8 mouse cellular contexts compared by ENCODE assay signal in genomic region chr14:20803606-20803938, GRCm38 (mm10). TPM values are rescaled to one million over a fixed set of nuclear protein-coding genes. Genes with fewer than 3 reads are reported as not detected.
DNase-seq lines count a peak whose midpoint lies in the region; ATAC-seq and TF ChIP-seq lines count a peak whose summit lies in the region.

No protein-coding gene starts in this region.

- TF ChIP-seq POLR2A in spleen, adult 2 months (IDR thresholded peaks at IDR 0.05; ENCODE audit: low read depth, low read length) = no peak

- no peaks in the 10 kb centered on the region for H3K4me1 ChIP-seq in intestine, embryonic 15.5 days (replicated peaks)
- peaks cover 26% of the 10 kb centered on the region for H3K4me1 ChIP-seq in limb, embryonic 13.5 days
- no peaks in the 10 kb centered on the region for H3K4me1 ChIP-seq in midbrain, embryonic 15.5 days
- no peaks in the 10 kb centered on the region for H3K4me1 ChIP-seq in spleen, adult 2 months (ENCODE audit: control insufficient read depth, insufficient read depth, insufficient read length)

- H3K4me2 ChIP-seq in intestine, embryonic 15.5 days (replicated peaks) = no peak overlapping the region
- no peak overlapping the region for H3K4me2 ChIP-seq in limb, embryonic 13.5 days (replicated peaks)
- H3K4me2 ChIP-seq in midbrain, embryonic 15.5 days = no peak overlapping the region

- TF ChIP-seq CTCF in spleen, adult 2 months (IDR thresholded peaks at IDR 0.05; ENCODE audit: extremely low read depth, insufficient read depth, insufficient read length, insufficient replicate concordance) = peak; percentile 92; the same call in 1 of the 2 replicates

- WGBS in intestine, embryonic 15.5 days = 6% methylated on average over 7 of the region's 7 CpGs
- WGBS in limb, embryonic 13.5 days = 4% methylated on average over 7 of the region's 7 CpGs
- 3% methylated on average over 7 of the region's 7 CpGs for WGBS in midbrain, embryonic 15.5 days
- 3% methylated on average over 7 of the region's 7 CpGs for WGBS in spleen, adult 2 months

- intact Hi-C loops in gastrocnemius, postnatal 14 days (cut with DNase I; ENCODE audit: low total_unique reads) = loop anchor here (10.0 kb wide), 1 partner anchor 191 kb away; no protein-coding TSS in a partner anchor

- H3K27ac ChIP-seq in intestine, embryonic 15.5 days = no peak overlapping the region
- no peak overlapping the region for H3K27ac ChIP-seq in limb, embryonic 13.5 days
- H3K27ac ChIP-seq in midbrain, embryonic 15.5 days = no peak overlapping the region
- H3K27ac ChIP-seq in spleen, adult 2 months (ENCODE audit: insufficient read depth, low read length) = no peak overlapping the region

- peak; percentile 86 for DNase-seq in urinary bladder, postnatal 14 days (ENCODE audit: low spot score)
- DNase-seq in urinary bladder, adult 2 months (ENCODE audit: low spot score) = no peak
- peak; percentile 65 to 78 for DNase-seq in cerebellum, postnatal 36 days
- DNase-seq in gastrocnemius, postnatal 14 days = peak; percentile 80
- DNase-seq in spleen, adult 2 months (ENCODE audit: low read depth in 1 of 2, low spot score in 2 of 2) = peak; percentile 64 to 70

- H3K36me3 ChIP-seq in intestine, embryonic 15.5 days = no peaks in the 10 kb centered on the region
- H3K36me3 ChIP-seq in limb, embryonic 13.5 days = no peaks in the 10 kb centered on the region
- H3K36me3 ChIP-seq in midbrain, embryonic 15.5 days (replicated peaks) = no peaks in the 10 kb centered on the region
- no peaks in the 10 kb centered on the region for H3K36me3 ChIP-seq in spleen, adult 2 months (ENCODE audit: control insufficient read depth, insufficient read depth, low read length)

- H3K9ac ChIP-seq in intestine, embryonic 15.5 days = no peak overlapping the region
- H3K9ac ChIP-seq in limb, embryonic 13.5 days = no peak overlapping the region
- no peak overlapping the region for H3K9ac ChIP-seq in midbrain, embryonic 15.5 days

- H3K9me3 ChIP-seq in intestine, embryonic 15.5 days = no peaks in the 10 kb centered on the region
- no peaks in the 10 kb centered on the region for H3K9me3 ChIP-seq in limb, embryonic 13.5 days
- no peaks in the 10 kb centered on the region for H3K9me3 ChIP-seq in midbrain, embryonic 15.5 days

- H3K27me3 ChIP-seq in intestine, embryonic 15.5 days (replicated peaks) = no peaks in the 10 kb centered on the region
- no peaks in the 10 kb centered on the region for H3K27me3 ChIP-seq in limb, embryonic 13.5 days
- H3K27me3 ChIP-seq in midbrain, embryonic 15.5 days (replicated peaks) = no peaks in the 10 kb centered on the region
- H3K27me3 ChIP-seq in spleen, adult 2 months (ENCODE audit: control insufficient read depth, insufficient read depth, low read length) = no peaks in the 10 kb centered on the region

- no peak overlapping the region for H3K4me3 ChIP-seq in intestine, embryonic 15.5 days (replicated peaks)
- H3K4me3 ChIP-seq in limb, embryonic 13.5 days = no peak overlapping the region
- H3K4me3 ChIP-seq in midbrain, embryonic 15.5 days = no peak overlapping the region
- H3K4me3 ChIP-seq in spleen, adult 2 months (ENCODE audit: extremely low read depth, insufficient read depth, insufficient read length) = no peak overlapping the region

- ATAC-seq in intestine, embryonic 15.5 days = peak; percentile 81
- ATAC-seq in limb, embryonic 13.5 days (ENCODE audit: low FRiP score, low read depth) = peak; percentile 46; the same call in 1 of the 2 replicates
- ATAC-seq in midbrain, embryonic 15.5 days (replicated peaks) = peak; percentile 20

RNA-seq across cellular contexts. Expression of gene Camk2g, which starts 9.7 kb away (rescaled TPM):
- 134 and 139 TPM in 2 replicates for polyA plus RNA-seq in urinary bladder, adult 2 months (2012; rRNA removed)
- total RNA-seq in gastrocnemius, postnatal 14 days (2021) = 100 to 1,000 TPM; 114 to 117 TPM
- 37.1 and 42.3 TPM in 2 replicates for polyA plus RNA-seq in intestine, embryonic 15.5 days (2015; fragmentation: Nextera tagmentation; extraction: Ambion mirVana)
- polyA plus RNA-seq in limb, embryonic 13.5 days (2015; fragmentation: Nextera tagmentation; extraction: Ambion mirVana) = 63.5 and 74.6 TPM in 2 replicates
- 140 and 144 TPM in 2 replicates for polyA plus RNA-seq in midbrain, embryonic 15.5 days (2015; fragmentation: Nextera tagmentation; extraction: Ambion mirVana)
- 15.7 and 15.8 TPM in 2 replicates for polyA plus RNA-seq in spleen, adult 2 months (2012; rRNA removed)

RNA-seq across cellular contexts. Expression of gene Plau, which starts 32.9 kb away (rescaled TPM):
- 73.2 and 80.6 TPM in 2 replicates for polyA plus RNA-seq in urinary bladder, adult 2 months (2012; rRNA removed)
- total RNA-seq in gastrocnemius, postnatal 14 days (2021) = 10 to 100 TPM; 29.4 to 31.5 TPM
- 2.5 and 2.9 TPM in 2 replicates for polyA plus RNA-seq in intestine, embryonic 15.5 days (2015; fragmentation: Nextera tagmentation; extraction: Ambion mirVana)
- 2.9 and 3.0 TPM in 2 replicates for polyA plus RNA-seq in limb, embryonic 13.5 days (2015; fragmentation: Nextera tagmentation; extraction: Ambion mirVana)
- polyA plus RNA-seq in midbrain, embryonic 15.5 days (2015; fragmentation: Nextera tagmentation; extraction: Ambion mirVana) = 0.23 and 0.31 TPM in 2 replicates
- polyA plus RNA-seq in spleen, adult 2 months (2012; rRNA removed) = 1.0 and 1.2 TPM in 2 replicates

Comparison
In these comparisons a context has a peak if more than half of its experiments do, and no peak if none do; other contexts are left out.
1. ATAC-seq: peak in every context shown above with its lines; median percentile 81 in intestine, embryonic 15.5 days; 46 in limb, embryonic 13.5 days; 20 in midbrain, embryonic 15.5 days.
2. RNA of gene Plau, which starts 32.9 kb away (polyA plus RNA-seq): 73.2 to 80.6 TPM in urinary bladder, adult 2 months; 2.9 to 3.0 TPM in limb, embryonic 13.5 days, 2.5 to 2.9 TPM in intestine, embryonic 15.5 days, 1.0 to 1.2 TPM in spleen, adult 2 months and 0.23 to 0.31 TPM in midbrain, embryonic 15.5 days; every median in the first group is over 10 times any median in the second.